Mouse (Mus musculus): ENCODE measurements at regions not wholly inside any gene's neighbourhood (a gene's known extent, or its start where the extent isn't known, plus 50 kb on each side); places are given as distances from the start of the nearest gene placed in this dataset.

- no peak for ATAC-seq (ENCODE audit: low FRiP score)
- Histone ChIP-seq H3K4me3 (ENCODE audit: low read depth, low read length) (no peak overlapping the region), H3K36me3 (ENCODE audit: insufficient read depth, low read length) (no peaks in the 10 kb centered on the region), H3K4me2 (ENCODE audit: low read depth, low read length, poor library complexity, severe bottlenecking) (no peak overlapping the region), H3K27ac (ENCODE audit: low read depth, low read length) (no peak overlapping the region), H3K9me3 (ENCODE audit: low read length) (no peaks in the 10 kb centered on the region), H3K27me3 (ENCODE audit: insufficient read depth, low read length) (no peaks in the 10 kb centered on the region), H3K9ac (replicated peaks; ENCODE audit: low read length, poor library complexity, severe bottlenecking) (no peak overlapping the region), H3K4me1 (ENCODE audit: insufficient read depth, low read length) (no peaks in the 10 kb centered on the region)
- 94% methylated on average over 5 of the region's 5 CpGs for WGBS
- no peak for TF ChIP-seq CTCF (IDR thresholded peaks at IDR 0.05)
- DNase-seq (ENCODE audit: low spot score) = no peak
These were observed 95.0 kb upstream of the Gorab start for GRCm38 (mm10) chr1:163498398-163498958.

DNA sequence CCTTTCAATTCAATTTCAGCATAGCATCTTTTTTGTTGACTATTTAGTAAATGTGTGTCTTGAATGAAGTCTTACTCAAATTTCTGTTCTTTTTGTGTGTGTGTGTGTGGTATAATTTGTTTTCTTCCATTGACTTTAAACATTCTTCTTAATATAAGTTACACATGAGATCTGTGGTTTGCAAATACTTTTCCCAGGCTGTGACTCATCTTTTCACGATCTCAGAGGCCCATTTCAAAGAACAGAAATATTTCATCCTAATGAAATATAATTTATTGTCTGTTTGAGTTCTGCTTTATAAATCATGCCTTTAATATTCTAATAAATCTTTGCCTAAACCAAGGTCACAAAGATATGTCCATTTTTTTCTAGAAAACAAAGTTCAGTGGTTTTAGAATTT is 92.9 kb upstream of the Gorab start:
- Histone ChIP-seq H3K9me3 (ENCODE audit: low read length) (no peaks in the 10 kb centered on the region), H3K36me3 (ENCODE audit: insufficient read depth, low read length) (no peaks in the 10 kb centered on the region), H3K4me2 (ENCODE audit: low read depth, low read length, poor library complexity, severe bottlenecking) (no peak overlapping the region), H3K4me1 (ENCODE audit: insufficient read depth, low read length) (no peaks in the 10 kb centered on the region), H3K9ac (replicated peaks; ENCODE audit: low read length, poor library complexity, severe bottlenecking) (no peak overlapping the region), H3K4me3 (ENCODE audit: low read depth, low read length) (no peak overlapping the region), H3K27me3 (ENCODE audit: insufficient read depth, low read length) (no peaks in the 10 kb centered on the region), H3K27ac (ENCODE audit: low read depth, low read length) (no peak overlapping the region)
- no peak for TF ChIP-seq CTCF (IDR thresholded peaks at IDR 0.05)
- WGBS = 96% methylated on average over 1 of the region's 1 CpGs
- no peak for DNase-seq (ENCODE audit: low spot score)
- ATAC-seq (ENCODE audit: low FRiP score) = no peak

GRCm38 (mm10) chr1:163488532-163488931 is 85.1 kb upstream of the Gorab start:
- H3K4me2 ChIP-seq (ENCODE audit: low read depth, low read length, poor library complexity, severe bottlenecking) = no peak overlapping the region
- DNase-seq (ENCODE audit: low spot score) (no peak), ATAC-seq (ENCODE audit: low FRiP score) (no peak)
- H3K9me3 ChIP-seq (ENCODE audit: low read length) = no peaks in the 10 kb centered on the region
- no peak for TF ChIP-seq CTCF (IDR thresholded peaks at IDR 0.05)
- no peak overlapping the region for H3K9ac ChIP-seq (replicated peaks; ENCODE audit: low read length, poor library complexity, severe bottlenecking)
- no peak overlapping the region for H3K4me3 ChIP-seq (ENCODE audit: low read depth, low read length)
- H3K36me3 ChIP-seq (ENCODE audit: insufficient read depth, low read length) = no peaks in the 10 kb centered on the region
- no peaks in the 10 kb centered on the region for H3K4me1 ChIP-seq (ENCODE audit: insufficient read depth, low read length)
- 39% methylated on average over 6 of the region's 6 CpGs for WGBS
- H3K27me3 ChIP-seq (ENCODE audit: insufficient read depth, low read length) = no peaks in the 10 kb centered on the region
- no peak overlapping the region for H3K27ac ChIP-seq (ENCODE audit: low read depth, low read length)

GRCm38 (mm10) chr1:163488109-163488508 is 84.6 kb upstream of the Gorab start:
- Histone ChIP-seq H3K4me2 (ENCODE audit: low read depth, low read length, poor library complexity, severe bottlenecking) (no peak overlapping the region), H3K27me3 (ENCODE audit: insufficient read depth, low read length) (no peaks in the 10 kb centered on the region), H3K4me3 (ENCODE audit: low read depth, low read length) (no peak overlapping the region), H3K36me3 (ENCODE audit: insufficient read depth, low read length) (no peaks in the 10 kb centered on the region), H3K9me3 (ENCODE audit: low read length) (no peaks in the 10 kb centered on the region), H3K4me1 (ENCODE audit: insufficient read depth, low read length) (no peaks in the 10 kb centered on the region), H3K9ac (replicated peaks; ENCODE audit: low read length, poor library complexity, severe bottlenecking) (no peak overlapping the region), H3K27ac (ENCODE audit: low read depth, low read length) (no peak overlapping the region)
- ATAC-seq (ENCODE audit: low FRiP score) = peak; percentile 70
- WGBS = 45% methylated on average over 4 of the region's 4 CpGs
- TF ChIP-seq CTCF (IDR thresholded peaks at IDR 0.05) = no peak
- DNase-seq (ENCODE audit: low spot score) = peak; percentile 31

- TF ChIP-seq CTCF (IDR thresholded peaks at IDR 0.05) = no peak
- no peak for ATAC-seq (ENCODE audit: low FRiP score)
- 84% methylated on average over 3 of the region's 3 CpGs for WGBS
These were observed 79.6 kb upstream of the Gorab start for GRCm38 (mm10) chr1:163483098-163483497.

GRCm38 (mm10) chr1:163477478-163478167 is 74.2 kb upstream of the Gorab start:
- Histone ChIP-seq H3K9me3 (ENCODE audit: low read length) (no peaks in the 10 kb centered on the region), H3K27ac (ENCODE audit: low read depth, low read length) (no peak overlapping the region), H3K9ac (replicated peaks; ENCODE audit: low read length, poor library complexity, severe bottlenecking) (no peak overlapping the region), H3K36me3 (ENCODE audit: insufficient read depth, low read length) (no peaks in the 10 kb centered on the region), H3K4me1 (ENCODE audit: insufficient read depth, low read length) (no peaks in the 10 kb centered on the region), H3K27me3 (ENCODE audit: insufficient read depth, low read length) (no peaks in the 10 kb centered on the region), H3K4me3 (ENCODE audit: low read depth, low read length) (no peak overlapping the region), H3K4me2 (ENCODE audit: low read depth, low read length, poor library complexity, severe bottlenecking) (no peak overlapping the region)
- ATAC-seq (ENCODE audit: low FRiP score) (no peak), DNase-seq (ENCODE audit: low spot score) (no peak)
- 14% methylated on average over 4 of the region's 4 CpGs for WGBS
- no peak for TF ChIP-seq CTCF (IDR thresholded peaks at IDR 0.05)

More at GRCm38 (mm10) chr1:163483098-163483497, 79.6 kb upstream of the Gorab start:
- Histone ChIP-seq H3K36me3 (ENCODE audit: insufficient read depth, low read length) (no peaks in the 10 kb centered on the region), H3K4me2 (ENCODE audit: low read depth, low read length, poor library complexity, severe bottlenecking) (no peak overlapping the region), H3K9me3 (ENCODE audit: low read length) (no peaks in the 10 kb centered on the region), H3K9ac (replicated peaks; ENCODE audit: low read length, poor library complexity, severe bottlenecking) (no peak overlapping the region), H3K4me1 (ENCODE audit: insufficient read depth, low read length) (no peaks in the 10 kb centered on the region), H3K4me3 (ENCODE audit: low read depth, low read length) (no peak overlapping the region), H3K27me3 (ENCODE audit: insufficient read depth, low read length) (no peaks in the 10 kb centered on the region), H3K27ac (ENCODE audit: low read depth, low read length) (no peak overlapping the region)
- DNase-seq (ENCODE audit: low spot score) = no peak
